Mouse (Mus musculus) adipocyte (in vitro differentiated cells): ENCODE data around the gene Bok.

Experiments
- DNase-seq: peaks from one replicate; pipeline ENCODE4 v3.0.0-alpha.2; 2016; ENCODE audit warnings: low spot score

Gene Bok

GRCm38 (mm10) chr1:93689901-93690496, 4.5 kb downstream of the Bok start:
- DNase-seq: no peak

GRCm38 (mm10) chr1:93691106-93691505, 5.6 kb downstream of the Bok start:
- DNase-seq: no peak

GRCm38 (mm10) chr1:93691786-93692357, 6.4 kb downstream of the Bok start:
- DNase-seq: peak; percentile 29

GRCm38 (mm10) chr1:93692773-93693172, 7.3 kb downstream of the Bok start:
- DNase-seq: no peak

GRCm38 (mm10) chr1:93693502-93693901, 8.0 kb downstream of the Bok start:
- DNase-seq: no peak

- no peak for DNase-seq
These were observed 8.5 kb downstream of the Bok start for GRCm38 (mm10) chr1:93693943-93694342.

GRCm38 (mm10) chr1:93694966-93695365, 9.5 kb downstream of the Bok start:
- DNase-seq: peak; percentile 51

- DNase-seq: no peak
These were observed 11.9 kb downstream of the Bok start for GRCm38 (mm10) chr1:93697317-93697716.

GRCm38 (mm10) chr1:93699159-93699558, 13.7 kb downstream of the Bok start:
- DNase-seq: no peak

GRCm38 (mm10) chr1:93702106-93702505, 16.6 kb downstream of the Bok start:
- DNase-seq: no peak

- no peak for DNase-seq
These were observed 18.1 kb downstream of the Bok start for GRCm38 (mm10) chr1:93703472-93704048.

- no peak for DNase-seq
These were observed 18.9 kb downstream of the Bok start for GRCm38 (mm10) chr1:93704341-93704740.

- no peak for DNase-seq
These were observed 19.9 kb downstream of the Bok start for GRCm38 (mm10) chr1:93705389-93705788.

GRCm38 (mm10) chr1:93716166-93716565, 30.7 kb downstream of the Bok start:
- DNase-seq: no peak

- no peak for DNase-seq
These were observed 36.1 kb downstream of the Bok start for GRCm38 (mm10) chr1:93721557-93721956.

- no peak for DNase-seq
These were observed 39.2 kb downstream of the Bok start for GRCm38 (mm10) chr1:93724623-93725022.

GRCm38 (mm10) chr1:93725665-93726064, 40.2 kb downstream of the Bok start:
- no peak for DNase-seq

- DNase-seq: no peak
These were observed 40.7 kb downstream of the Bok start for GRCm38 (mm10) chr1:93726116-93726515.

GRCm38 (mm10) chr1:93726974-93727373, 41.5 kb downstream of the Bok start:
- DNase-seq: peak; percentile 44

- no peak for DNase-seq
These were observed 45.6 kb downstream of the Bok start for GRCm38 (mm10) chr1:93731103-93731502.

- no peak for DNase-seq
These were observed 46.4 kb downstream of the Bok start for GRCm38 (mm10) chr1:93731880-93732281.

- no peak for DNase-seq
These were observed 50.4 kb downstream of the Bok start for GRCm38 (mm10) chr1:93735859-93736258.

- no peak for DNase-seq
These were observed 52.3 kb downstream of the Bok start for GRCm38 (mm10) chr1:93737711-93738110.

GRCm38 (mm10) chr1:93740671-93741070, 55.2 kb downstream of the Bok start:
- DNase-seq: no peak
